Mouse (Mus musculus) macrophage (primary cell): ENCODE data around the gene Nid2. TPM values are rescaled to one million over a fixed set of nuclear protein-coding genes. Genes with fewer than 3 reads are reported as not detected.

Source experiments
- H3K27ac ChIP-seq: fragments of 350-480 bp; formaldehyde crosslinking; 2 replicates; pipeline ENCODE4 v1.9.0; 2021
- H3K36me3 ChIP-seq: fragments of 350-480 bp; formaldehyde crosslinking; 2 replicates; pipeline ENCODE4 v1.9.0; 2021; ENCODE audit errors: inconsistent target
- H3K4me3 ChIP-seq: fragments of 350-480 bp; formaldehyde crosslinking; 2 replicates; pipeline ENCODE4 v1.9.0; 2021; ENCODE audit errors: inconsistent target
- H3K79me2 ChIP-seq: fragments of 350-480 bp; formaldehyde crosslinking; 2 replicates; pipeline ENCODE4 v1.9.0; 2021; ENCODE audit errors: inconsistent target
- WGBS: methylation state at CpG from one replicate; pipeline ENCODE4 v1.1.7; 2026; ENCODE audit warnings: inconsistent platforms; ENCODE audit not compliant: missing documents; 5-methylcytosine and 5-hydroxymethylcytosine counted together
- polyA plus RNA-seq: library from polyadenylated mRNA; stranded (reverse); fragments of 250-400 nt; gene quantifications from 3 replicates; pipeline ENCODE4 v1.2.4, GENCODE M21; 2018; ENCODE audit warnings: inconsistent platforms

The Nid2 gene
- polyA plus RNA-seq, 1 experiment from 2014 or later: 0.24 TPM

- Histone ChIP-seq H3K27ac (peak within 1 kb of the TSS; percentile 63), H3K4me3 (peak within 1 kb of the TSS; percentile 89), H3K79me2 (peaks cover 48% of the 10 kb centered on the region), H3K36me3 (peaks cover 7% of the 10 kb centered on the region)
- WGBS: under 1% methylated on average over 71 of the region's 80 CpGs
These were observed 72.5 kb downstream of the Nid2 start, which contains the start of gene Rtraf for GRCm38 (mm10) chr14:19823321-19824142. Rtraf (minus strand) TSS chr14:19823824.

- H3K79me2 ChIP-seq: peaks cover 29% of the 10 kb centered on the region
- H3K36me3 ChIP-seq: peaks cover 7% of the 10 kb centered on the region
- WGBS: 88% methylated on average over 11 of the region's 11 CpGs
- no peak overlapping the region for H3K27ac ChIP-seq
- no peak overlapping the region for H3K4me3 ChIP-seq
These were observed 74.4 kb downstream of the Nid2 start for GRCm38 (mm10) chr14:19825481-19825880.

- Histone ChIP-seq H3K4me3 (no peak overlapping the region), H3K79me2 (no peaks in the 10 kb centered on the region), H3K27ac (no peak overlapping the region), H3K36me3 (no peaks in the 10 kb centered on the region)
- WGBS: 56% methylated on average over 3 of the region's 3 CpGs
These were observed 85.2 kb downstream of the Nid2 start for GRCm38 (mm10) chr14:19836289-19836688.

- Histone ChIP-seq H3K79me2 (no peaks in the 10 kb centered on the region), H3K27ac (0 out of 2 replicates have a peak overlapping the region, but pooled peaks have one; percentile 13), H3K36me3 (no peaks in the 10 kb centered on the region), H3K4me3 (peak overlapping the region; percentile 11; the same call in 1 of the 2 replicates)
- 28% methylated on average over 15 of the region's 15 CpGs for WGBS
These were observed 88.7 kb downstream of the Nid2 start for GRCm38 (mm10) chr14:19839600-19840332.

- 89% methylated on average over 3 of the region's 3 CpGs for WGBS
- Histone ChIP-seq H3K36me3 (no peaks in the 10 kb centered on the region), H3K79me2 (no peaks in the 10 kb centered on the region), H3K4me3 (no peak overlapping the region), H3K27ac (no peak overlapping the region)
These were observed 102.4 kb downstream of the Nid2 start for GRCm38 (mm10) chr14:19853471-19853870.

GRCm38 (mm10) chr14:19858279-19858678, 107.2 kb downstream of the Nid2 start:
- 97% methylated on average over 2 of the region's 2 CpGs for WGBS
- H3K4me3 ChIP-seq: no peak overlapping the region
- no peak overlapping the region for H3K27ac ChIP-seq
- no peaks in the 10 kb centered on the region for H3K79me2 ChIP-seq
- H3K36me3 ChIP-seq: no peaks in the 10 kb centered on the region

- Histone ChIP-seq H3K36me3 (no peaks in the 10 kb centered on the region), H3K4me3 (no peak overlapping the region), H3K79me2 (no peaks in the 10 kb centered on the region), H3K27ac (no peak overlapping the region)
- WGBS: 59% methylated on average over 7 of the region's 8 CpGs
These were observed 108.0 kb downstream of the Nid2 start for GRCm38 (mm10) chr14:19858808-19859776.

- Histone ChIP-seq H3K79me2 (no peaks in the 10 kb centered on the region), H3K4me3 (no peak overlapping the region), H3K27ac (no peak overlapping the region), H3K36me3 (no peaks in the 10 kb centered on the region)
- 94% methylated on average over 4 of the region's 4 CpGs for WGBS
These were observed 109.2 kb downstream of the Nid2 start for GRCm38 (mm10) chr14:19860281-19860680.

Other genes starting within 250 kb of the Nid2 start
- not detected in 3 replicates for gene Gm2244, start 201.3 kb upstream of the Nid2 start, polyA plus RNA-seq
- gene Gm2237, start 166.1 kb upstream of the Nid2 start, polyA plus RNA-seq: not detected in 3 replicates
- gene Gm5458, start 148.7 kb upstream of the Nid2 start, polyA plus RNA-seq: not detected in 3 replicates
- 112 to 202 TPM (median 136 TPM) in 3 replicates for gene Rtraf, start 72.6 kb downstream of the Nid2 start, polyA plus RNA-seq
- gene Gng2, start 226.4 kb downstream of the Nid2 start, polyA plus RNA-seq: 134 to 216 TPM (median 195 TPM) in 3 replicates